Mouse (Mus musculus): Measurements from ENCODE around the gene Rgs14.

GRCm38 (mm10) chr13:55361145-55361544, 8.4 kb upstream of the Rgs14 start:
- TF ChIP-seq CTCF (IDR thresholded peaks at IDR 0.05; ENCODE audit: borderline replicate concordance, extremely low read depth, insufficient read depth, insufficient read length) (no peak), POLR2A (IDR thresholded peaks at IDR 0.05; ENCODE audit: borderline replicate concordance, extremely low read depth, insufficient read depth, insufficient read length, poor library complexity, severe bottlenecking) (no peak)

Measured in brain, embryonic 14.5 days (tissue).